Mouse (Mus musculus) erythroblast, embryonic 14.5 days (primary cell): ENCODE results near the gene Large1.

Experiments used
- GATA1 ChIP-seq: IDR thresholded peaks from 2 replicates; pipeline ENCODE4 v1.6.1; 2012; ENCODE audit warnings: low read length, inconsistent platforms, mixed read lengths
- TAL1 ChIP-seq: IDR thresholded peaks from 3 replicates; pipeline ENCODE4 v1.6.1; 2012; ENCODE audit warnings: low read length, inconsistent platforms, mixed read lengths

GRCm38 (mm10) chr8:73132080-73132479 lies 221.3 kb downstream of the Large1 start:
- TF ChIP-seq GATA1 (no peak), TAL1 (no peak)
